Mouse (Mus musculus): ENCODE results near the gene Tbl1xr1. TPM values are rescaled to one million over a fixed set of nuclear protein-coding genes. Genes with fewer than 3 reads are reported as not detected.
A peak's percentile ranks its signal among the peaks of the same experiment; 100 is the strongest.

Gene Tbl1xr1
- polyA plus RNA-seq, 1 experiment from 2014 or later, result 9.8 TPM

- peaks cover 10% of the 10 kb centered on the region for H3K4me1 ChIP-seq (ENCODE audit: insufficient read depth)
- H3K27ac ChIP-seq (ENCODE audit: low read depth), result no peak overlapping the region
- no peak overlapping the region for H3K9ac ChIP-seq (replicated peaks)
- ATAC-seq (0 out of 2 replicates have a peak, but pooled peaks have one; percentile 60), DNase-seq (peak; percentile 34)
- TF ChIP-seq EP300 (IDR thresholded peaks at IDR 0.05; ENCODE audit: low read depth), result no peak
- TF ChIP-seq CTCF (IDR thresholded peaks at IDR 0.05; ENCODE audit: low read depth), result peak; percentile 72
- H3K9me3 ChIP-seq (ENCODE audit: low read length), result no peaks in the 10 kb centered on the region
- H3K27me3 ChIP-seq (ENCODE audit: insufficient read depth, low read length), result no peaks in the 10 kb centered on the region
- no peak overlapping the region for H3K4me3 ChIP-seq (ENCODE audit: low read depth, low read length)
- WGBS (ENCODE audit: insufficient replicate concordance), result 50% methylated on average over 5 of the region's 5 CpGs
- no peak overlapping the region for H3K4me2 ChIP-seq (ENCODE audit: low read depth, low read length)
- peaks cover 3% of the 10 kb centered on the region; the same call in 1 of the 2 replicates for H3K36me3 ChIP-seq (replicated peaks; ENCODE audit: insufficient read depth, low read length)
Measured at GRCm38 (mm10) chr3:22142846-22143641, 66.6 kb downstream of the Tbl1xr1 start.

- DNase-seq, result no peak
- TF ChIP-seq CTCF (IDR thresholded peaks at IDR 0.05; ENCODE audit: low read depth), result peak; percentile 66
- TF ChIP-seq EP300 (IDR thresholded peaks at IDR 0.05; ENCODE audit: low read depth), result no peak
Measured at GRCm38 (mm10) chr3:22144255-22144654, 67.8 kb downstream of the Tbl1xr1 start.

GRCm38 (mm10) chr3:22147433-22147927 is 71.0 kb downstream of the Tbl1xr1 start:
- Histone ChIP-seq H3K36me3 (replicated peaks; ENCODE audit: insufficient read depth, low read length) (no peaks in the 10 kb centered on the region), H3K27me3 (ENCODE audit: insufficient read depth, low read length) (no peaks in the 10 kb centered on the region), H3K4me3 (ENCODE audit: low read depth, low read length) (no peak overlapping the region), H3K4me1 (ENCODE audit: insufficient read depth) (peaks cover 5% of the 10 kb centered on the region), H3K27ac (ENCODE audit: low read depth) (no peak overlapping the region), H3K9me3 (ENCODE audit: low read length) (no peaks in the 10 kb centered on the region), H3K9ac (replicated peaks) (no peak overlapping the region), H3K4me2 (ENCODE audit: low read depth, low read length) (no peak overlapping the region)
- TF ChIP-seq CTCF (IDR thresholded peaks at IDR 0.05; ENCODE audit: low read depth) (peak; percentile 54), EP300 (IDR thresholded peaks at IDR 0.05; ENCODE audit: low read depth) (no peak)
- 57% methylated on average over 1 of the region's 1 CpGs for WGBS (ENCODE audit: insufficient replicate concordance)
- ATAC-seq (no peak), DNase-seq (no peak)

More at GRCm38 (mm10) chr3:22144255-22144654, 67.8 kb downstream of the Tbl1xr1 start:
- no peaks in the 10 kb centered on the region for H3K9me3 ChIP-seq (ENCODE audit: low read length)
- H3K9ac ChIP-seq (replicated peaks), result no peak overlapping the region
- peaks cover 10% of the 10 kb centered on the region for H3K4me1 ChIP-seq (ENCODE audit: insufficient read depth)
- H3K27ac ChIP-seq (ENCODE audit: low read depth), result no peak overlapping the region
- ATAC-seq, result 0 out of 2 replicates have a peak, but pooled peaks have one; percentile 35
- H3K27me3 ChIP-seq (ENCODE audit: insufficient read depth, low read length), result no peaks in the 10 kb centered on the region
- 87% methylated on average over 2 of the region's 2 CpGs for WGBS (ENCODE audit: insufficient replicate concordance)
- H3K4me3 ChIP-seq (ENCODE audit: low read depth, low read length), result no peak overlapping the region
- H3K4me2 ChIP-seq (ENCODE audit: low read depth, low read length), result no peak overlapping the region
- H3K36me3 ChIP-seq (replicated peaks; ENCODE audit: insufficient read depth, low read length), result peaks cover 3% of the 10 kb centered on the region; the same call in 1 of the 2 replicates

- Histone ChIP-seq H3K9me3 (ENCODE audit: low read length) (no peaks in the 10 kb centered on the region), H3K4me1 (ENCODE audit: insufficient read depth) (no peaks in the 10 kb centered on the region; the same call in 1 of the 2 replicates), H3K36me3 (replicated peaks; ENCODE audit: insufficient read depth, low read length) (no peaks in the 10 kb centered on the region), H3K9ac (replicated peaks) (no peak overlapping the region), H3K4me3 (ENCODE audit: low read depth, low read length) (no peak overlapping the region), H3K27ac (ENCODE audit: low read depth) (no peak overlapping the region), H3K4me2 (ENCODE audit: low read depth, low read length) (no peak overlapping the region), H3K27me3 (ENCODE audit: insufficient read depth, low read length) (no peaks in the 10 kb centered on the region)
- WGBS (ENCODE audit: insufficient replicate concordance), result 73% methylated on average over 6 of the region's 6 CpGs
- no peak for DNase-seq
- ATAC-seq, result no peak
- TF ChIP-seq CTCF (IDR thresholded peaks at IDR 0.05; ENCODE audit: low read depth) (no peak), EP300 (IDR thresholded peaks at IDR 0.05; ENCODE audit: low read depth) (no peak)
Measured at GRCm38 (mm10) chr3:22148306-22148932, 72.0 kb downstream of the Tbl1xr1 start.

GRCm38 (mm10) chr3:22150872-22151530 is 74.5 kb downstream of the Tbl1xr1 start:
- 51% methylated on average over 5 of the region's 5 CpGs for WGBS (ENCODE audit: insufficient replicate concordance)
- Histone ChIP-seq H3K4me2 (ENCODE audit: low read depth, low read length) (no peak overlapping the region), H3K4me3 (ENCODE audit: low read depth, low read length) (no peak overlapping the region), H3K9ac (replicated peaks) (no peak overlapping the region), H3K4me1 (ENCODE audit: insufficient read depth) (no peaks in the 10 kb centered on the region; the same call in 1 of the 2 replicates), H3K27ac (ENCODE audit: low read depth) (no peak overlapping the region), H3K27me3 (ENCODE audit: insufficient read depth, low read length) (no peaks in the 10 kb centered on the region), H3K36me3 (replicated peaks; ENCODE audit: insufficient read depth, low read length) (no peaks in the 10 kb centered on the region), H3K9me3 (ENCODE audit: low read length) (no peaks in the 10 kb centered on the region)
- ATAC-seq (no peak), DNase-seq (no peak)
- no peak for TF ChIP-seq EP300 (IDR thresholded peaks at IDR 0.05; ENCODE audit: low read depth)

GRCm38 (mm10) chr3:22152773-22153172 is 76.3 kb downstream of the Tbl1xr1 start:
- ATAC-seq, result no peak
- no peak overlapping the region for H3K9ac ChIP-seq (replicated peaks)
- no peak for TF ChIP-seq CTCF (IDR thresholded peaks at IDR 0.05; ENCODE audit: low read depth)
- no peak for TF ChIP-seq EP300 (IDR thresholded peaks at IDR 0.05; ENCODE audit: low read depth)
- DNase-seq, result no peak
- H3K27ac ChIP-seq (ENCODE audit: low read depth), result no peak overlapping the region
- no peaks in the 10 kb centered on the region for H3K27me3 ChIP-seq (ENCODE audit: insufficient read depth, low read length)
- H3K9me3 ChIP-seq (ENCODE audit: low read length), result no peaks in the 10 kb centered on the region
- no peaks in the 10 kb centered on the region for H3K36me3 ChIP-seq (replicated peaks; ENCODE audit: insufficient read depth, low read length)
- 47% methylated on average over 1 of the region's 1 CpGs for WGBS (ENCODE audit: insufficient replicate concordance)
- H3K4me3 ChIP-seq (ENCODE audit: low read depth, low read length), result no peak overlapping the region
- H3K4me1 ChIP-seq (ENCODE audit: insufficient read depth), result no peaks in the 10 kb centered on the region; the same call in 1 of the 2 replicates
- H3K4me2 ChIP-seq (ENCODE audit: low read depth, low read length), result no peak overlapping the region

All from liver, postnatal 0 days (tissue).